In the genomic region with DNA sequence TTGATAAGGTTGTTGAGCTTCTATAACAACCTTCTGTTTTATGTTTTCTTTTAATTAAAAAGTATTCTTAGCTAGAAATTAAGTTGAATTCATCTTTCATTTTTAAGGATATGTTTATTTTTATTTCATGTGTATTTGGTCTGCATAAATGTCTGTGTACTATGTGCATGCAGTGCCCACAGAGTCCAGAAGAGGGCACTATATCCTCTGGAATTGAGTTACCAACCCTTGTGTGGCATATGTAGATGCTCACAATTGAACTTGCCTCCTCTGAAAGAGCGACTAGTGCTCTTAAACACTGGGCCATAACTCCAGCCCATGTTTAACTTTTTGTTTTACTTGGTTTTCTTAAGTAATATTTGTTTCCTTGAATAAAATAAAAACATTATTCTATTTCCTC, we compare ENCODE assay signal across 9 mouse cellular contexts. TPM values are rescaled to one million over a fixed set of nuclear protein-coding genes. Genes with fewer than 3 reads are reported as not detected.
A peak's percentile ranks its signal among the peaks of the same experiment; 100 is the strongest.
DNase-seq lines count a peak whose midpoint lies in the region; ATAC-seq and TF ChIP-seq lines count a peak whose summit lies in the region.
"Had no signal": no experiment of that assay in that cellular context is flagged by ENCODE, and none has a peak within 500 bp of the region (broad histone marks: within the 10 kb centered on the region; RNA-seq: fewer than 3 reads in every experiment).

No protein-coding gene starts in this region.

- no peaks in the 10 kb centered on the region for H3K27me3 ChIP-seq in heart, adult 2 months (ENCODE audit: control insufficient read depth, insufficient read depth, low read length)
- H3K27me3 ChIP-seq in midbrain, embryonic 11.5 days (ENCODE audit: control insufficient read depth, insufficient read depth, low read length): no peaks in the 10 kb centered on the region
- no peaks in the 10 kb centered on the region for H3K27me3 ChIP-seq in midbrain, embryonic 16.5 days (ENCODE audit: control insufficient read depth, insufficient read depth, low read depth, low read length)
- H3K27me3 ChIP-seq: lung, embryonic 15.5 days had no signal

- TF ChIP-seq CTCF in heart, adult 2 months (IDR thresholded peaks at IDR 0.05): peak; percentile 70

- TF ChIP-seq EP300 in heart, adult 2 months (IDR thresholded peaks at IDR 0.05; ENCODE audit: insufficient read depth, low read depth, low read length): no peak

- DNase-seq in heart, adult 2 months: peak in 1 of 2 experiments; percentile 20
- DNase-seq in heart, postnatal 25 days (ENCODE audit: low spot score): no peak
- peak; percentile 87 for DNase-seq in midbrain, embryonic 11.5 days (ENCODE audit: low spot score, missing footprints)
- peak; percentile 23 for DNase-seq in c-Kit-positive CD71-positive TER-119-positive erythroid progenitor cells, embryonic 14.5 days (ENCODE audit: low spot score)
- DNase-seq in retina, postnatal 1 day: peak; percentile 44
- DNase-seq in ovary, postnatal 14 days (ENCODE audit: low spot score): no peak
- DNase-seq in MN1 (ENCODE audit: low spot score): no peak

- ATAC-seq in midbrain, embryonic 11.5 days (ENCODE audit: low FRiP score): no peak
- ATAC-seq in midbrain, embryonic 16.5 days: no peak

- WGBS in heart, adult 2 months: 55% methylated on average over 1 of the region's 1 CpGs
- WGBS in midbrain, embryonic 11.5 days: 57% methylated on average over 1 of the region's 1 CpGs
- whole genome bisulfite sequencing in midbrain, embryonic 16.5 days: 40% methylated on average over 1 of the region's 1 CpGs

- H3K4me2 ChIP-seq in midbrain, embryonic 11.5 days: no peak overlapping the region
- no peak overlapping the region for H3K4me2 ChIP-seq in midbrain, embryonic 16.5 days (ENCODE audit: low read length)
- H3K4me2 ChIP-seq: lung, embryonic 15.5 days had no signal

- H3K36me3 ChIP-seq in heart, adult 2 months (ENCODE audit: control insufficient read depth, insufficient read depth, low read length): no peaks in the 10 kb centered on the region
- no peaks in the 10 kb centered on the region for H3K36me3 ChIP-seq in midbrain, embryonic 11.5 days (ENCODE audit: control insufficient read depth, insufficient read depth, low read length)
- no peaks in the 10 kb centered on the region for H3K36me3 ChIP-seq in midbrain, embryonic 16.5 days (ENCODE audit: control insufficient read depth, insufficient read depth, low read length)
- H3K36me3 ChIP-seq: lung, embryonic 15.5 days had no signal

- no peak overlapping the region for H3K27ac ChIP-seq in heart, adult 2 months
- H3K27ac ChIP-seq in midbrain, embryonic 11.5 days (ENCODE audit: low read depth, low read length): no peak overlapping the region
- H3K27ac ChIP-seq in midbrain, embryonic 16.5 days (ENCODE audit: low read length): no peak overlapping the region
- H3K27ac ChIP-seq: lung, embryonic 15.5 days had no signal

- no peaks in the 10 kb centered on the region for H3K4me1 ChIP-seq in heart, adult 2 months (ENCODE audit: control insufficient read depth, insufficient read depth, low read length)
- H3K4me1 ChIP-seq in midbrain, embryonic 11.5 days (ENCODE audit: control insufficient read depth, insufficient read depth, low read length): no peaks in the 10 kb centered on the region
- no peaks in the 10 kb centered on the region for H3K4me1 ChIP-seq in midbrain, embryonic 16.5 days (ENCODE audit: control insufficient read depth, insufficient read depth, low read length)
- H3K4me1 ChIP-seq: lung, embryonic 15.5 days had no signal

- H3K9me3 ChIP-seq in midbrain, embryonic 11.5 days (ENCODE audit: control insufficient read depth, low read length): no peaks in the 10 kb centered on the region
- no peaks in the 10 kb centered on the region for H3K9me3 ChIP-seq in midbrain, embryonic 16.5 days (replicated peaks; ENCODE audit: control insufficient read depth, low read length, poor library complexity, severe bottlenecking)
- H3K9me3 ChIP-seq: lung, embryonic 15.5 days had no signal

- intact Hi-C loops in heart, adult 2 months (cut with DNase I): loop anchor here (5.0 to 10.0 kb wide), 2 partner anchors 407 to 625 kb away; no protein-coding TSS in a partner anchor
- intact Hi-C loops in heart, postnatal 25 days (cut with DNase I): loop anchor here (5.0 to 10.0 kb wide), 2 partner anchors 625 to 1238 kb away; no protein-coding TSS in a partner anchor

- H3K9ac ChIP-seq in heart, adult 2 months (ENCODE audit: low read depth, low read length): no peak overlapping the region
- H3K9ac ChIP-seq in midbrain, embryonic 11.5 days (ENCODE audit: low read length): no peak overlapping the region
- no peak overlapping the region for H3K9ac ChIP-seq in midbrain, embryonic 16.5 days (ENCODE audit: low read depth, low read length)
- H3K9ac ChIP-seq: lung, embryonic 15.5 days had no signal

- no peaks in the 10 kb centered on the region for H3K79me2 ChIP-seq in heart, adult 2 months (replicated peaks; ENCODE audit: control insufficient read depth, insufficient read depth, low read length)

- no peak for TF ChIP-seq POLR2A in heart, adult 2 months (IDR thresholded peaks at IDR 0.05; ENCODE audit: insufficient read depth, low read depth, low read length)

- no peak overlapping the region for H3K4me3 ChIP-seq in heart, adult 2 months
- no peak overlapping the region for H3K4me3 ChIP-seq in midbrain, embryonic 11.5 days (ENCODE audit: low read depth, low read length)
- H3K4me3 ChIP-seq in midbrain, embryonic 16.5 days (ENCODE audit: low read depth, low read length): no peak overlapping the region
- H3K4me3 ChIP-seq: lung, embryonic 15.5 days had no signal

RNA-seq across cellular contexts. Expression of gene Enox2, which starts 21.4 kb away (rescaled TPM):
- 1 to 10 TPM; 7.8 to 8.8 TPM for total RNA-seq in heart, adult 2 months (2021)
- 4.6 and 6.9 TPM in 2 replicates for polyA plus RNA-seq in heart, adult 2 months (2012; rRNA removed)
- 10 to 100 TPM in 1 of 2 experiments, 1 to 10 TPM in 1; 8.9 to 11.2 TPM for total RNA-seq in heart, postnatal 25 days (2021)
- polyA plus RNA-seq in midbrain, embryonic 11.5 days (2014; fragmentation: Nextera tagmentation; extraction: Ambion mirVana): 9.9 and 12.8 TPM in 2 replicates
- polyA plus RNA-seq in midbrain, embryonic 16.5 days (2015; fragmentation: Nextera tagmentation; extraction: Ambion mirVana): 8.1 and 9.7 TPM in 2 replicates

Comparison
In these comparisons a context has a peak if more than half of its experiments do, and no peak if none do; other contexts are left out.
1. DNase-seq: peak in midbrain, embryonic 11.5 days (single experiment), c-Kit-positive CD71-positive TER-119-positive erythroid progenitor cells, embryonic 14.5 days (single experiment) and retina, postnatal 1 day (single experiment); none in heart, postnatal 25 days (single experiment), ovary, postnatal 14 days (single experiment) and MN1 (single experiment).